Mouse (Mus musculus) C2C12 (cell line): ENCODE data around the gene Kcnq5. TPM values are rescaled to one million over a fixed set of nuclear protein-coding genes. Genes with fewer than 3 reads are reported as not detected.

Source experiments
- H3K27me3 ChIP-seq: one replicate; pipeline ENCODE4 v1.6.1; 2011; ENCODE audit not compliant: control insufficient read depth, insufficient read depth, insufficient read length
- H3K36me3 ChIP-seq: one replicate; pipeline ENCODE4 v1.6.1; 2011; ENCODE audit not compliant: control insufficient read depth, insufficient read depth
- H3K4me3 ChIP-seq: one replicate; pipeline ENCODE4 v1.5.1; 2011; ENCODE audit warnings: mild to moderate bottlenecking, control low read depth; ENCODE audit not compliant: poor library complexity, insufficient read depth, severe bottlenecking
- H3K79me2 ChIP-seq: one replicate; pipeline ENCODE4 v1.6.1; 2011; ENCODE audit not compliant: control insufficient read depth, insufficient read depth
- H3K79me3 ChIP-seq: one replicate; pipeline ENCODE4 v1.6.1; 2011; ENCODE audit warnings: low read depth, control low read depth
- H3ac ChIP-seq: one replicate; pipeline ENCODE3; 2011; ENCODE audit warnings: low read depth; ENCODE audit not compliant: control insufficient read depth, insufficient read length
- CEBPB ChIP-seq: IDR thresholded peaks from one replicate; pipeline ENCODE4 v1.6.1; 2011; ENCODE audit warnings: low read depth, mild to moderate bottlenecking, control low read depth, moderate library complexity
- CTCF ChIP-seq: IDR thresholded peaks from one replicate; pipeline ENCODE4 v1.5.1; 2011; ENCODE audit not compliant: control insufficient read depth, insufficient read depth, insufficient read length
- FOSL1 ChIP-seq: IDR thresholded peaks from one replicate; pipeline ENCODE4 v1.8.0; 2011; ENCODE audit warnings: mild to moderate bottlenecking, low read length; ENCODE audit not compliant: poor library complexity, insufficient read depth, severe bottlenecking
- MAX ChIP-seq: IDR thresholded peaks from one replicate; pipeline ENCODE4 v1.6.1; 2011; ENCODE audit warnings: mild to moderate bottlenecking, control low read depth
- MYOD1 ChIP-seq: IDR thresholded peaks from one replicate; pipeline ENCODE4 v1.6.1; 2011; ENCODE audit warnings: low read depth; ENCODE audit not compliant: control insufficient read depth, insufficient read length
- MYOG ChIP-seq: IDR thresholded peaks from one replicate; pipeline ENCODE4 v1.6.1; 2011; ENCODE audit not compliant: control insufficient read depth, insufficient read length; ENCODE audit errors: extremely low read depth
- USF1 ChIP-seq: IDR thresholded peaks from one replicate; pipeline ENCODE4 v1.6.1; 2011; ENCODE audit warnings: low read depth, mild to moderate bottlenecking, control low read depth, moderate library complexity
- polyA plus RNA-seq: library from polyadenylated mRNA; unstranded; fragments of >200 nt; fragmentation: generic; extraction: Trizol; gene quantifications from one replicate; pipeline ENCODE4 v1.2.1, GENCODE M21; 2012; ENCODE audit warnings: missing spikeins

Kcnq5 gene
- polyA plus RNA-seq, 1 experiment = not detected

- TF ChIP-seq USF1 (no peak), FOSL1 (no peak), MAX (no peak), CEBPB (no peak), CTCF (no peak), MYOD1 (no peak), MYOG (no peak)
- no peak overlapping the region for H3ac ChIP-seq
- H3K79me3 ChIP-seq = no peaks in the 10 kb centered on the region
- H3K27me3 ChIP-seq = no peaks in the 10 kb centered on the region
- H3K4me3 ChIP-seq = no peak overlapping the region
- H3K36me3 ChIP-seq = no peaks in the 10 kb centered on the region
- no peaks in the 10 kb centered on the region for H3K79me2 ChIP-seq
These were observed 284.9 kb downstream of the Kcnq5 start for GRCm38 (mm10) chr1:21676805-21677204.

GRCm38 (mm10) chr1:21660840-21661239 is 300.9 kb downstream of the Kcnq5 start:
- Histone ChIP-seq H3K4me3 (no peak overlapping the region), H3K79me3 (no peaks in the 10 kb centered on the region), H3K27me3 (no peaks in the 10 kb centered on the region), H3K79me2 (no peaks in the 10 kb centered on the region), H3ac (no peak overlapping the region), H3K36me3 (no peaks in the 10 kb centered on the region)
- TF ChIP-seq FOSL1 (no peak), CTCF (no peak), MAX (no peak), MYOD1 (no peak), USF1 (no peak), CEBPB (no peak), MYOG (no peak)

GRCm38 (mm10) chr1:21650820-21651219 is 310.9 kb downstream of the Kcnq5 start:
- Histone ChIP-seq H3K79me3 (no peaks in the 10 kb centered on the region), H3K36me3 (no peaks in the 10 kb centered on the region), H3K27me3 (no peaks in the 10 kb centered on the region), H3ac (no peak overlapping the region), H3K4me3 (no peak overlapping the region), H3K79me2 (no peaks in the 10 kb centered on the region)
- TF ChIP-seq CEBPB = no peak
- no peak for TF ChIP-seq MAX
- no peak for TF ChIP-seq FOSL1

- Histone ChIP-seq H3K27me3 (no peaks in the 10 kb centered on the region), H3ac (no peak overlapping the region), H3K79me2 (no peaks in the 10 kb centered on the region), H3K79me3 (no peaks in the 10 kb centered on the region), H3K36me3 (no peaks in the 10 kb centered on the region), H3K4me3 (no peak overlapping the region)
- TF ChIP-seq USF1 (no peak), CEBPB (no peak), MYOD1 (no peak), FOSL1 (no peak), CTCF (no peak), MAX (no peak), MYOG (no peak)
These were observed 326.3 kb downstream of the Kcnq5 start for GRCm38 (mm10) chr1:21635406-21635805.

GRCm38 (mm10) chr1:21634013-21634412 is 327.7 kb downstream of the Kcnq5 start:
- no peak overlapping the region for H3ac ChIP-seq
- no peaks in the 10 kb centered on the region for H3K79me3 ChIP-seq
- H3K27me3 ChIP-seq = no peaks in the 10 kb centered on the region
- H3K36me3 ChIP-seq = no peaks in the 10 kb centered on the region
- H3K79me2 ChIP-seq = no peaks in the 10 kb centered on the region
- TF ChIP-seq CTCF (no peak), CEBPB (no peak)
- no peak overlapping the region for H3K4me3 ChIP-seq

- Histone ChIP-seq H3K36me3 (no peaks in the 10 kb centered on the region), H3K79me2 (no peaks in the 10 kb centered on the region), H3K27me3 (no peaks in the 10 kb centered on the region), H3K4me3 (no peak overlapping the region), H3ac (no peak overlapping the region), H3K79me3 (no peaks in the 10 kb centered on the region)
- no peak for TF ChIP-seq USF1
- TF ChIP-seq MYOD1 = no peak
- no peak for TF ChIP-seq MYOG
- TF ChIP-seq FOSL1 = no peak
- TF ChIP-seq CEBPB = no peak
- no peak for TF ChIP-seq MAX
- TF ChIP-seq CTCF = no peak
These were observed 339.3 kb downstream of the Kcnq5 start for GRCm38 (mm10) chr1:21622455-21622854.
